Mouse (Mus musculus): Measurements from ENCODE around the gene Gm11634. TPM values are rescaled to one million over a fixed set of nuclear protein-coding genes. Genes with fewer than 3 reads are reported as not detected.
"Not testable (repeated sequence)": the region's sequence is repeated elsewhere in the genome, so short reads cannot be mapped to it uniquely, and the experiment has no call there.

The Gm11634 gene
- not detected in 2 replicates for polyA plus RNA-seq (2012; rRNA removed)

GRCm38 (mm10) chr11:101599156-101599555 lies at the start of gene Gm11634:
Gene Gm11634, minus strand, starts transcription at chr11:101599256.
- Histone ChIP-seq H3K4me3 (replicated peaks; ENCODE audit: extremely low read depth, low read depth, low read length) (no peak within 1 kb of the TSS), H3K4me1 (ENCODE audit: control insufficient read depth, insufficient read depth, low read length) (no peaks in the 10 kb centered on the region)
- TF ChIP-seq CTCF (IDR thresholded peaks at IDR 0.05; ENCODE audit: insufficient read depth, low read length) (no peak), POLR2A (IDR thresholded peaks at IDR 0.05; ENCODE audit: borderline replicate concordance, extremely low read depth, low read depth, low read length) (no peak)
- 74% methylated on average over 6 of the region's 6 CpGs for WGBS
- no peak for DNase-seq

GRCm38 (mm10) chr11:101647093-101647492 lies 48.0 kb upstream of the Gm11634 start:
- H3K4me3 ChIP-seq (replicated peaks; ENCODE audit: extremely low read depth, low read depth, low read length); H3K4me1 ChIP-seq (ENCODE audit: control insufficient read depth, insufficient read depth, low read length); DNase-seq: not testable (repeated sequence)
- 94% methylated on average over 10 of the region's 10 CpGs for WGBS

GRCm38 (mm10) chr11:101646283-101646794 lies 47.3 kb upstream of the Gm11634 start:
- not testable (repeated sequence) for H3K4me3 ChIP-seq (replicated peaks; ENCODE audit: extremely low read depth, low read depth, low read length); H3K4me1 ChIP-seq (ENCODE audit: control insufficient read depth, insufficient read depth, low read length); DNase-seq
- 9% methylated on average over 16 of the region's 16 CpGs for WGBS

GRCm38 (mm10) chr11:101645411-101646282 lies 46.6 kb upstream of the Gm11634 start:
- WGBS, result under 1% methylated on average over 44 of the region's 56 CpGs

GRCm38 (mm10) chr11:101645043-101645410 lies 46.0 kb upstream of the Gm11634 start:
- not testable (repeated sequence) for DNase-seq; H3K4me3 ChIP-seq (replicated peaks; ENCODE audit: extremely low read depth, low read depth, low read length); H3K4me1 ChIP-seq (ENCODE audit: control insufficient read depth, insufficient read depth, low read length)
- 2% methylated on average over 4 of the region's 4 CpGs for WGBS

More at GRCm38 (mm10) chr11:101645411-101646282, 46.6 kb upstream of the Gm11634 start:
- TF ChIP-seq POLR2A (IDR thresholded peaks at IDR 0.05; ENCODE audit: borderline replicate concordance, extremely low read depth, low read depth, low read length), result peak; percentile 17; the same call in 1 of the 2 replicates
- DNase-seq, result peak; percentile 69
- H3K4me3 ChIP-seq (replicated peaks; ENCODE audit: extremely low read depth, low read depth, low read length), result peak overlapping the region; percentile 40
- H3K4me1 ChIP-seq (ENCODE audit: control insufficient read depth, insufficient read depth, low read length), result not testable (repeated sequence)

- no peak overlapping the region for H3K4me3 ChIP-seq (replicated peaks; ENCODE audit: extremely low read depth, low read depth, low read length)
- H3K4me1 ChIP-seq (ENCODE audit: control insufficient read depth, insufficient read depth, low read length), result peaks cover 2% of the 10 kb centered on the region; the same call in 1 of the 2 replicates
- TF ChIP-seq POLR2A (IDR thresholded peaks at IDR 0.05; ENCODE audit: borderline replicate concordance, extremely low read depth, low read depth, low read length), result no peak
- TF ChIP-seq CTCF (IDR thresholded peaks at IDR 0.05; ENCODE audit: insufficient read depth, low read length), result no peak
- no peak for DNase-seq
- 50% methylated on average over 3 of the region's 3 CpGs for WGBS
These were observed 45.5 kb upstream of the Gm11634 start for GRCm38 (mm10) chr11:101644591-101644990.

- TF ChIP-seq CTCF (IDR thresholded peaks at IDR 0.05; ENCODE audit: insufficient read depth, low read length) (no peak), POLR2A (IDR thresholded peaks at IDR 0.05; ENCODE audit: borderline replicate concordance, extremely low read depth, low read depth, low read length) (no peak)
- Histone ChIP-seq H3K4me1 (ENCODE audit: control insufficient read depth, insufficient read depth, low read length) (peaks cover 2% of the 10 kb centered on the region; the same call in 1 of the 2 replicates), H3K4me3 (replicated peaks; ENCODE audit: extremely low read depth, low read depth, low read length) (no peak overlapping the region)
- DNase-seq, result no peak
- WGBS, result 23% methylated on average over 5 of the region's 5 CpGs
These were observed 43.9 kb upstream of the Gm11634 start for GRCm38 (mm10) chr11:101642931-101643330.

- WGBS, result 5% methylated on average over 13 of the region's 26 CpGs
- not testable (repeated sequence) for DNase-seq; H3K4me1 ChIP-seq (ENCODE audit: control insufficient read depth, insufficient read depth, low read length); H3K4me3 ChIP-seq (replicated peaks; ENCODE audit: extremely low read depth, low read depth, low read length)
These were observed 42.9 kb upstream of the Gm11634 start for GRCm38 (mm10) chr11:101641710-101642642.

- H3K4me3 ChIP-seq (replicated peaks; ENCODE audit: extremely low read depth, low read depth, low read length), result peak overlapping the region; percentile 21
- peak; percentile 49; the same call in 1 of the 2 replicates for TF ChIP-seq POLR2A (IDR thresholded peaks at IDR 0.05; ENCODE audit: borderline replicate concordance, extremely low read depth, low read depth, low read length)
- H3K4me1 ChIP-seq (ENCODE audit: control insufficient read depth, insufficient read depth, low read length), result not testable (repeated sequence)
- 5% methylated on average over 53 of the region's 53 CpGs for WGBS
- peak; percentile 76 for DNase-seq
These were observed 42.0 kb upstream of the Gm11634 start for GRCm38 (mm10) chr11:101640857-101641709.

All from lung, adult 2 months (tissue).